Mouse (Mus musculus) midbrain, embryonic 16.5 days (tissue): Measurements from ENCODE around the gene Nbl1. TPM values are rescaled to one million over a fixed set of nuclear protein-coding genes. Genes with fewer than 3 reads are reported as not detected.

ENCODE experiments used
- ATAC-seq: fragments of 200-750 bp; cut with Nextera tagmentation; 2 replicates; pipeline ENCODE4 v1.8.0; 2017; ENCODE audit warnings: moderate TSS enrichment
- H3K27ac ChIP-seq: fragments of 300-500 bp; sonication (generic); 2 replicates; pipeline ENCODE4 v1.5.1; 2014; ENCODE audit warnings: mild to moderate bottlenecking, low read length, mixed read lengths
- H3K27me3 ChIP-seq: fragments of 300-500 bp; sonication (generic); 2 replicates; pipeline ENCODE4 v1.6.1; 2014; ENCODE audit warnings: low read depth, low read length, mixed read lengths; ENCODE audit not compliant: control insufficient read depth, insufficient read depth
- H3K36me3 ChIP-seq: fragments of 300-500 bp; sonication (generic); 2 replicates; pipeline ENCODE4 v1.6.1; 2014; ENCODE audit warnings: mild to moderate bottlenecking, low read length, moderate library complexity, mixed read lengths; ENCODE audit not compliant: control insufficient read depth, insufficient read depth
- H3K4me1 ChIP-seq: fragments of 300-500 bp; sonication (generic); 2 replicates; pipeline ENCODE4 v1.6.1; 2014; ENCODE audit warnings: mild to moderate bottlenecking, low read length, mixed read lengths; ENCODE audit not compliant: control insufficient read depth, insufficient read depth
- H3K4me2 ChIP-seq: fragments of 300-500 bp; sonication (generic); 2 replicates; pipeline ENCODE4 v1.6.1; 2014; ENCODE audit warnings: mild to moderate bottlenecking, low read length, mixed read lengths
- H3K4me3 ChIP-seq: fragments of 300-500 bp; sonication (generic); 2 replicates; pipeline ENCODE4 v1.5.1; 2014; ENCODE audit warnings: low read depth, mild to moderate bottlenecking, low read length, moderate library complexity, mixed read lengths
- H3K9ac ChIP-seq: fragments of 300-500 bp; sonication (generic); 2 replicates; pipeline ENCODE4 v1.6.1; 2014; ENCODE audit warnings: low read depth, low read length, mixed read lengths
- H3K9me3 ChIP-seq: fragments of 300-500 bp; sonication (generic); replicated peaks from 2 replicates; pipeline ENCODE4 v1.6.1; 2014; ENCODE audit warnings: mild to moderate bottlenecking, low read length, mixed read lengths; ENCODE audit not compliant: control insufficient read depth, poor library complexity, severe bottlenecking
- WGBS: fragments of 180-500 bp; shearing (Covaris S2); extraction: QIAGEN DNeasy Blood & Tissue Kit; methylation state at CpG from one replicate; pipeline ENCODE4 v1.1.7; 2014; 5-methylcytosine and 5-hydroxymethylcytosine counted together
- polyA plus RNA-seq: library from polyadenylated mRNA; unstranded; fragments of >200 nt; fragmentation: Nextera tagmentation; extraction: Ambion mirVana; gene quantifications from 2 replicates; pipeline ENCODE4 v1.2.1, GENCODE M21; 2015

The Nbl1 gene
- polyA plus RNA-seq, 1 experiment from 2014 or later, result 30.6 TPM

DNA sequence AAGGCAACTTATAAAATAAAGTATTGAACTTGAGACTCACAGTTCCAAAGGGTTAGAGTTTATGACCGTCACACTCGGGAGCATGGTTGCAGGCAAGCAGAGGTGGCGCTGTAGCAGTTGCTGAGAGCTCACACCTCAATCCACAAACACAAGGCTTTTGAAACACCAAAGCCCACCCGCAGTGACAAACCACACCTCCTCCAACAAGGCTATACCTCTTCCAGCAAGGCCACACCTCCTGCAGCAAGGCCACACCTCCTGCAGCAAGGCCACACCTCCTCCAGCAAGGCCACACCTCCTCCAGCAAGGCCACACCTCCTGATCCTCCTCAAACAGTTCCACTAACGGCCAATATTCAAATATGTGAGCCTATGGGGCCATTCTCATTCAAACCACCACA lies 48.2 kb downstream of the Nbl1 start:
- Histone ChIP-seq H3K9ac (no peak overlapping the region), H3K9me3 (no peaks in the 10 kb centered on the region), H3K27ac (no peak overlapping the region), H3K4me1 (peaks cover 12% of the 10 kb centered on the region), H3K4me3 (no peak overlapping the region), H3K27me3 (no peaks in the 10 kb centered on the region), H3K4me2 (no peak overlapping the region), H3K36me3 (no peaks in the 10 kb centered on the region)
- ATAC-seq, result no peak
- 91% methylated on average over 5 of the region's 5 CpGs for WGBS

DNA sequence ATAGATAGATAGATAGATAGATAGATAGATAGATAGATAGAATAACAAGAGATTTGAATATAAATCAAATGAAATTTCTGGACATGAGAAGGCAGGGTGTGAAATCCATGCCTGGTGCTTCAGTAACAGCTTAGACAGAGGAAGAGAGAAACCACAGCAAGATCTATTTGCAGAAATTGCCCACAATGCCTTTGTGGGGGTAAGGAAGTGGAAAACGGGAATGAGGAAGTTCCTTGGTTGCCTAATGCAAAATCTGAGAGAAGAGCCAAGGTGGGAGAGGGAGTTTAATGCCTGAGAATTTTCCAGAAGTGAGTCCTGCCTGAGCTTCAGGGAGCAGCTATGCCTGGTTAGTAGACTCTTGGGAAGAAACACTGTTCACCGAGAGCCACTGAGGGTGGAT lies 49.2 kb downstream of the Nbl1 start:
- H3K9me3 ChIP-seq, result no peaks in the 10 kb centered on the region
- H3K36me3 ChIP-seq, result no peaks in the 10 kb centered on the region
- H3K27ac ChIP-seq, result no peak overlapping the region
- no peak overlapping the region for H3K4me2 ChIP-seq
- no peak overlapping the region for H3K4me3 ChIP-seq
- H3K9ac ChIP-seq, result no peak overlapping the region
- 84% methylated on average over 2 of the region's 2 CpGs for WGBS
- no peaks in the 10 kb centered on the region for H3K27me3 ChIP-seq
- no peak for ATAC-seq
- H3K4me1 ChIP-seq, result peaks cover 18% of the 10 kb centered on the region

DNA sequence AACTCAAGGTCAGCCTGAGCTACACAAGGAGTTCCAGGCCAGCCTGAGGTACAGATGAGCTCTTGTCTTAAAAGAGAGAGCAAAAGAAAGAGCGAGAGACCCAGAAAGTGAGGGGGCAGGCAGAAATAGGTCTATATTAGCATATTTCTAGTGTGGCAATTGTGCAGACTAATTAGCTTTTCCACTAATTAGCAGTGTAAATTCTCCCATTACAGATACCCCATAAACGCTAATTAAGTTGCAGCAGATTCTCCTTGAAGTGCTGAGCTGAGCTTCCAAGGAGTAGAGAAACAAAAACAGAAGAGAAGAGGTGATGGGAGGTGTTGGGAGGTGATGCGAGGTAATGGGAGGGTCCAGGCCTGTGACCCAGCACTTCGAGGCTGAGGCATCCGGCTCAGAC lies 50.2 kb downstream of the Nbl1 start:
- Histone ChIP-seq H3K27me3 (no peaks in the 10 kb centered on the region), H3K36me3 (no peaks in the 10 kb centered on the region), H3K4me2 (no peak overlapping the region), H3K4me1 (peaks cover 27% of the 10 kb centered on the region), H3K9me3 (no peaks in the 10 kb centered on the region), H3K4me3 (no peak overlapping the region), H3K9ac (no peak overlapping the region), H3K27ac (no peak overlapping the region)
- no peak for ATAC-seq
- 72% methylated on average over 5 of the region's 5 CpGs for WGBS

DNA sequence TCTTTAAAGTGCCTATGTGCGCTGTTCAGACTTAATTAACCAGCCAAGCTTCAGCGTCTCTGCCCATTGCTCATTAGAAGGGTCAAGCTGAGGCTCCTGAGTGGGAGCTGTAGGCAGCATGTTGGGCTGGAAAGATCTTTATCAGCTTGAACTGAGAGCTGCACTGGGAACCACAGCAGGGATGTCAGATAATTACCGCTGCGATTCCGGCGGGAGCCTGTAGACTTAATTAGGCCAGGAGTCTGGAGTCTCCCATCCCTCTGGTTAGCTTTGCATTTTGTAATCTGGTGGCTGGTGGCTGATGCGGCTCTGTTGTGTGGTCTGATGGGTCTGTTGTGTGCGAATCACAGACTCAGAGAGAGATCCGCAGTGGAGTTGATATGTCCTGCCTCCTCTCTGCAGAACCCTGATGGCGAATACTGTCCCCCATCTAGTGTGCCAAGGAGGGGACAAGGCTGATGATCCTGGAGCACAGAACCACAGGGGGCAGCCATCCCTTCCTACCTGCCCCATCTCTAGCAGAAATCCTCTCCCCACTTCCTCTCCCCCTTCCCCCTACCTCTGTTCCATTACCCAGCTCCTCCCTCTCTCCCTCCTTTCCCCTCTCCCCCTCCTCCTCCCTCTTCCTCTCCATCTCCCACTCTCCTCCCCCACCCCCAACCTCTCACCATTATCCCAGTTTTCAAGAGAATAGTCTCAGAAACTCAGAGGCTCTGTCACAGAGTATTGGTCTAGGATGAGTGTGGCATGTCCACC lies 52.5 kb downstream of the Nbl1 start:
- Histone ChIP-seq H3K9ac (no peak overlapping the region), H3K4me2 (0 out of 2 replicates have a peak overlapping the region, but pooled peaks have one; percentile 1), H3K4me3 (no peak overlapping the region), H3K36me3 (no peaks in the 10 kb centered on the region), H3K4me1 (peaks cover 29% of the 10 kb centered on the region), H3K9me3 (no peaks in the 10 kb centered on the region), H3K27ac (peak overlapping the region; percentile 61; the same call in 1 of the 2 replicates), H3K27me3 (no peaks in the 10 kb centered on the region)
- 2% methylated on average over 10 of the region's 10 CpGs for WGBS
- ATAC-seq, result peak; percentile 52; the same call in 1 of the 2 replicates

DNA sequence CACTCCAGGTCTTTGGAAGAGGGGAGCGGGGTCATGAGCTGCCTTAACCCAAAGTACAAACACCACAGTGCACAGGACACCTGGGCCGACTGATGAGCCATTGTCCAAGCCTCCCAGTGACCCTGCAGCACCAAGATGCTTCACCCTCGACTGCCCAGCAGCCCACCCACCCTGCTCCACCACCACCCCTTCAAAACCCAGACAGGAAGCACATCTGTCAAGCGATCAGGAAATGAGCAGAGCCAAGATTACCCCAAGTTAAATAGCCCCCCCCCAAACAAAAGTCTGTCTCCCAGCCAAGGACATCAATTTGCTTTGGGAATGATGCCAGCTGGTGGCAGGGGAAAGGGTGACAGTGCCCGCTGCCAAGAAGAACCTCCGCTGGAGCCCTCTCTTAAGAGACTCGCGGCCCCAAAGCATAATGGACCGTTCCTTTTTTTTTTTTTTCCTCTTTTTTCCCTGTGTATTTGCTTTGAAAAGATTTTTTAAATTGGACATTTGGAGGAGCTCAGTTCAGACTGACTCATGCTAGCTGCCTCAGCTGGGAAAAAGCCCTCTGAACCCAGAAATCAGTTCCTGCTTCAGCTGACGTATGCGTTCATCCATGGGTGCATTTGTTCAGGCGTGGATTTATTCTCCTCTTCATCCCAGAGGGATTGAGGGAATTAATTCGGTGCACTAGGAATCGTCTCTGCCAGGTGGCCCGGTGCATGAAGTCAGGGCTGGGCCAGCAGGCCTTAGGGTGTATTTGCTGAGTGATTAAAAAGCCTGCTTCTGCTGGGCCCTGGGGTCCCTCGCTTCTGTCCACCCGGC lies 54.8 kb downstream of the Nbl1 start:
- peak; percentile 16; the same call in 1 of the 2 replicates for ATAC-seq
- H3K9me3 ChIP-seq, result no peaks in the 10 kb centered on the region
- no peak overlapping the region for H3K4me3 ChIP-seq
- no peak overlapping the region for H3K4me2 ChIP-seq
- no peak overlapping the region; the same call in 1 of the 2 replicates for H3K9ac ChIP-seq
- H3K36me3 ChIP-seq, result no peaks in the 10 kb centered on the region
- H3K4me1 ChIP-seq, result peaks cover 29% of the 10 kb centered on the region
- no peaks in the 10 kb centered on the region for H3K27me3 ChIP-seq
- peak overlapping the region; percentile 48; the same call in 1 of the 2 replicates for H3K27ac ChIP-seq
- 25% methylated on average over 17 of the region's 17 CpGs for WGBS

DNA sequence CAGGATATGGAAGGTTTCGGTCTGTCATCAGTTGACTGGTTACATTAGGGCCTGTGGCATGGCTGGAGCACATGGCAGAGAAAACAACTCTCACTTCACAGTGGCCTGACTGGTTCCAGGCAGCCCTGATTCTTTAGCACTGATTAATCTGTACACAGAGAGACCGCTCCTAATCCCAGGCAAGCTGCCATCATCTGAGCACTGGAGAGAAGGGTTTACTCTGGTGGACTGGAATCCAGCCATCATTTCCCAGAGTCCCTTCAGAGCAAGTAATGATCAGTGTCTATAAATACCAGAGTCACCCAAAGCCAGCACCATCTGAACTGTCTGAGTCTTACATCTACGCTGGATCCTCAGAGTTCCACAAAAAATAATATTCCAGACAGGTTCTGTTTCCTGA lies 57.0 kb downstream of the Nbl1 start:
- H3K36me3 ChIP-seq, result no peaks in the 10 kb centered on the region
- peaks cover 34% of the 10 kb centered on the region for H3K4me1 ChIP-seq
- no peak overlapping the region for H3K27ac ChIP-seq
- no peaks in the 10 kb centered on the region for H3K27me3 ChIP-seq
- H3K4me2 ChIP-seq, result no peak overlapping the region
- ATAC-seq, result no peak
- no peak overlapping the region for H3K4me3 ChIP-seq
- H3K9ac ChIP-seq, result no peak overlapping the region
- no peaks in the 10 kb centered on the region for H3K9me3 ChIP-seq
- WGBS, result 89% methylated on average over 3 of the region's 3 CpGs

DNA sequence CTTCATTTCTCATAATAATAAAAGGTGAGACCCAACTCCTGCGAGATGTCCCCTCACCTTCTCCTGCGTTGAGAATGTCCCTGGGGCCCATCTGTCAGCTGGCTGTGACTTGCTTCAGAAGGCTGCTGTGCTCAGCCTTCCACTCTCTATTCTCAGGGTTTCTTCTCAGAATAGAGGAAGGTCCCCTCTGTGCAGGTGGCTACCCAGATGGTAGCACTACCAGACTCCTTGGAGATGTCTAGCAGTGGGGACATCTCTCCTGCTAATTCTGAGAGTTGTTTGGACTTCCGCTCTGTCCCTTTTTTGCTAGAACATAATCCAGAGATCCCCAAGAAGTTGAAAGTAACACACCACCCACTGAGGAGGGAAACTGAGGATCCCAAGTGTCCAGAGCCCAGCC lies 57.9 kb downstream of the Nbl1 start:
- no peak overlapping the region for H3K9ac ChIP-seq
- H3K4me2 ChIP-seq, result no peak overlapping the region
- ATAC-seq, result no peak
- H3K27ac ChIP-seq, result no peak overlapping the region
- 89% methylated on average over 3 of the region's 3 CpGs for WGBS
- no peaks in the 10 kb centered on the region for H3K9me3 ChIP-seq
- no peaks in the 10 kb centered on the region for H3K36me3 ChIP-seq
- no peaks in the 10 kb centered on the region for H3K27me3 ChIP-seq
- peaks cover 25% of the 10 kb centered on the region for H3K4me1 ChIP-seq
- H3K4me3 ChIP-seq, result no peak overlapping the region

DNA sequence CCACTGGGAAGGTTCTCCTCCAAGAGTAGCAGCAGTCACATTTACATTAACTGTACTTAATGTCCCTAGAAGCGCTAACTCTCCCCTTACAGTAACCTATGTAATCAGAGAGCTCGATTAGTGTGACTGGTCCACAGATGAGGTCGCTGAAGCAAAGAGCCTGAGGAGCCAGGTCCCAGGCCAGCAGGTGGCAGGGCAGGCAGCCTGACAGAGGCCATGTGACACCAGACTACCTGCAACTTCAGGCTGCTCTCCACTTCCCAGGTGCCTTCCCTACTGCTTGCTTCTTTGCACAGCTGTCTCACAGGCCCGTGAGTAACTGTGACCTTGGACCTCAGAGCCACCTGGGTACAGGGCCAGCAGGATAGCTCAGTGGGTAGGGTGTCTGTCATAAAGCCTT lies 58.3 kb downstream of the Nbl1 start:
- no peaks in the 10 kb centered on the region for H3K36me3 ChIP-seq
- no peaks in the 10 kb centered on the region for H3K9me3 ChIP-seq
- H3K9ac ChIP-seq, result no peak overlapping the region
- no peak for ATAC-seq
- no peaks in the 10 kb centered on the region for H3K27me3 ChIP-seq
- peaks cover 22% of the 10 kb centered on the region for H3K4me1 ChIP-seq
- H3K27ac ChIP-seq, result no peak overlapping the region
- WGBS, result 57% methylated on average over 4 of the region's 4 CpGs
- no peak overlapping the region for H3K4me3 ChIP-seq
- H3K4me2 ChIP-seq, result no peak overlapping the region

DNA sequence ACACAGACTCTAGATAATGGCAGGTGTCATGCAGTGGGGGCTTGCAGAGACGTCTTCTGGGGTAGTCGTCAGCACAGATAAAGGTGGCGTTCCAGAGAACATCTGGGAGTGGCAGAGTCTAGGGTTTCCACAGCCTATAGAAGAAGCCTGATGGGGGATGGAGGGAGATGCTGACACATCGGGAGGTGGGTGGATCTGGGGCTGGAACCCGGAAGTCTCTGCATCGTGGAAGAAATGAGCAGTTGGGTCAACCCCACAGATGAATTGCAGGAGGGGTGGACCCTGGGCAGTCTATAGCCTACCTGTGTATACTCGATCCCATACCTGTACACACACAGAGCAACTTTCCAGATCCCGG lies 58.8 kb downstream of the Nbl1 start:
- peaks cover 20% of the 10 kb centered on the region for H3K4me1 ChIP-seq
- no peak overlapping the region for H3K4me2 ChIP-seq
- H3K4me3 ChIP-seq, result no peak overlapping the region
- no peaks in the 10 kb centered on the region for H3K36me3 ChIP-seq
- H3K27ac ChIP-seq, result no peak overlapping the region
- WGBS, result 86% methylated on average over 8 of the region's 8 CpGs
- H3K9ac ChIP-seq, result no peak overlapping the region
- no peak for ATAC-seq
- no peaks in the 10 kb centered on the region for H3K27me3 ChIP-seq
- H3K9me3 ChIP-seq, result no peaks in the 10 kb centered on the region
